Mouse (Mus musculus) kidney, adult 2 months (tissue): ENCODE results near the gene H2al1a.

Source experiments
- CTCF ChIP-seq: fragments of 200-500 bp; conservative IDR thresholded peaks from 2 replicates; pipeline ENCODE4 v1.5.1; 2011; ENCODE audit warnings: low read depth, mild to moderate bottlenecking, control low read depth, low read length, moderate library complexity, mixed read lengths; ENCODE audit not compliant: insufficient read depth, insufficient read length
- POLR2A ChIP-seq: fragments of 200-500 bp; IDR thresholded peaks from one replicate; pipeline ENCODE4 v1.6.1; 2011; ENCODE audit warnings: low read depth, low read length, control low read depth

DNA sequence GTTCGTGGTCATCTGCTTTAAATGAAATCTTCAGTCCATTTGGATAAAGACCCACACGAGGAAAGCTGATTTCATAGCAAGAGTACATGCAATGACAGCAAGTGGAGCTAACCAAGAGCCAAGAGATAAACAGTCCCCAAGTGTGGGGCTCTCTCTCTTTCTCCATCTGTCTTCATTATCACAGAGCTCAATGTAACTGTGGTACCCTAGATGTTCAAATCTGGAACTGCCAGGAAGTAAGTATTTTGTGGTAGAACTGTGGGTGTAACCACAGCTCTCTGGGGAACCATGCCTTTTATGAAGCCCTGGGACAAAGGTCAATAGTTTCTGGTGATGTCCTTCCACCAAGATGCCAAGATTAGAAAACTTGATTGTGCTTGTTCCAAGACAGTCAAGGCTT is 18.3 kb upstream of the H2al1a start:
- no peak for TF ChIP-seq POLR2A
- TF ChIP-seq CTCF = no peak
